In genomic region chr9:108049016-108049455, GRCm38 (mm10) we compare ENCODE assay signal across 8 mouse cellular contexts. TPM values are rescaled to one million over a fixed set of nuclear protein-coding genes. Genes with fewer than 3 reads are reported as not detected.
DNase-seq lines count a peak whose midpoint lies in the region; ATAC-seq lines count a peak whose summit lies in the region.

Gmppb (plus strand) TSS chr9:108049242.

- peak; percentile 97 for DNase-seq in adipocyte (ENCODE audit: low spot score)
- peak; percentile 98 for DNase-seq in embryo, embryonic 10 days (ENCODE audit: low spot score)
- DNase-seq in gastrocnemius, postnatal 10 days, result peak; percentile 92
- DNase-seq in induced T-regulatory cell, adult 2 months (ENCODE audit: low read depth), result peak; percentile 98
- DNase-seq in left cerebral cortex, adult 9 months (ENCODE audit: low spot score in 2 of 2), result peak; percentile 93 to 97
- DNase-seq in right cerebral cortex, postnatal 14 days, result peak; percentile 95
- DNase-seq in urinary bladder, postnatal 36 days (ENCODE audit: low spot score in 2 of 2), result peak; percentile 93 to 98

- peak; percentile 79 for ATAC-seq in megakaryocyte progenitor cell, adult 5-6 weeks (replicated peaks; ENCODE audit: poor library complexity)

RNA-seq across cellular contexts. Expression of gene Gmppb, which starts in this region (rescaled TPM):
- total RNA-seq in gastrocnemius, postnatal 10 days (2021), result 10 to 100 TPM in 1 of 2 experiments, 1 to 10 TPM in 1; 8.6 to 10.6 TPM
- total RNA-seq in megakaryocyte progenitor cell, adult 5-6 weeks (2015), result 7.4 and 11.7 TPM in 2 replicates
- total RNA-seq in megakaryocyte progenitor cell, adult 5-6 weeks (2017), result 42.7 and 43.7 TPM in 2 replicates

Comparison
In these comparisons a context has a peak if more than half of its experiments do, and no peak if none do; other contexts are left out.
1. Peak in every context shown above with its lines: DNase-seq and ATAC-seq.